Mouse (Mus musculus): ENCODE results near the gene Skil. TPM values are rescaled to one million over a fixed set of nuclear protein-coding genes. Genes with fewer than 3 reads are reported as not detected.

The Skil gene
- polyA plus RNA-seq, 1 experiment from 2014 or later: 49.6 TPM

DNA sequence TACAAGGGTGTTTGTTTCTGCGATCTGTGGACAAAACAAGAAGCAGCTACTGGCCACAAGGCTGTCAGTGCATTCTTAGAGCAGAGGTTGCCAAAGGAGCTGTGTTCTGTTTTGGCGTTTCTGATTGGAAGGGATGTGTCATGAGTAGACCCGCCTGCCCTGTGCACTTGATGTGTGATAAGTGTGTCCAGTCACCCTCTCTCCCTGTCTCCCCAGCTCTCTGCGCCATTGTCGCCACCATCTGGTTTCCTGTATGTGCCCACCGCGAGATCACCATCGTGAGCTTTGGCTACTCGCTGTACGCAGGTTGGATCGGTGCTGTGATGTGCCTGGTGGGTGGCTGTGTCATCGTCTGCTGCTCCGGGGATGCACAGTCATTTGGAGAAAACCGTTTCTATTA, 68.0 kb downstream of the Skil start:
- Histone ChIP-seq H3K4me3 (no peak overlapping the region), H3K4me2 (replicated peaks) (no peak overlapping the region), H3K27ac (replicated peaks) (no peak overlapping the region), H3K9ac (replicated peaks) (no peak overlapping the region), H3K9me3 (no peaks in the 10 kb centered on the region), H3K36me3 (no peaks in the 10 kb centered on the region), H3K4me1 (peaks cover 16% of the 10 kb centered on the region), H3K27me3 (no peaks in the 10 kb centered on the region)
- no peak for ATAC-seq (ENCODE audit: low FRiP score, low read depth)
- WGBS: 93% methylated on average over 14 of the region's 14 CpGs

DNA sequence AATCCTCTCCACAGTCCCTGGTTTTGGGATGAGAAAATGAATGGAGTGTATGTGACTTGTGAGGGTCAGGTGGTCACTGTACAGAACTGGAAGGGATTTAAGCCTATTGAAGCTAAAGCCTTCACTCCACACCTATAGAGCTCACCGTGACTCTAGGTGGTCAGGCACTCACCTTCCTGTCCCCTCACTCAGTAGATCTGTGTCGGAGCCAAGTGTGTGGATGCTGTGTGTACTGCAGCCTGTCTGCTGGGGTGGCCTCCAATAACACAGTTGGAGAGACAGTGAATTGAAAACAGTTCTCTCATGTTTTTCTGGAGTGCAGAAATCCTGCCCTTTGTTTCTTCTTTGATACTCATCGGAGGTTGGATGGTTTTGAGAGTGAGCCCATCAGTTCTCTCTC, 70.9 kb downstream of the Skil start:
- 60% methylated on average over 3 of the region's 3 CpGs for WGBS
- Histone ChIP-seq H3K9me3 (no peaks in the 10 kb centered on the region), H3K4me1 (peaks cover 16% of the 10 kb centered on the region), H3K27me3 (no peaks in the 10 kb centered on the region), H3K27ac (replicated peaks) (no peak overlapping the region), H3K9ac (replicated peaks) (no peak overlapping the region), H3K4me3 (no peak overlapping the region), H3K36me3 (no peaks in the 10 kb centered on the region), H3K4me2 (replicated peaks) (no peak overlapping the region)
- peak; percentile 28; the same call in 1 of the 2 replicates for ATAC-seq (ENCODE audit: low FRiP score, low read depth)

DNA sequence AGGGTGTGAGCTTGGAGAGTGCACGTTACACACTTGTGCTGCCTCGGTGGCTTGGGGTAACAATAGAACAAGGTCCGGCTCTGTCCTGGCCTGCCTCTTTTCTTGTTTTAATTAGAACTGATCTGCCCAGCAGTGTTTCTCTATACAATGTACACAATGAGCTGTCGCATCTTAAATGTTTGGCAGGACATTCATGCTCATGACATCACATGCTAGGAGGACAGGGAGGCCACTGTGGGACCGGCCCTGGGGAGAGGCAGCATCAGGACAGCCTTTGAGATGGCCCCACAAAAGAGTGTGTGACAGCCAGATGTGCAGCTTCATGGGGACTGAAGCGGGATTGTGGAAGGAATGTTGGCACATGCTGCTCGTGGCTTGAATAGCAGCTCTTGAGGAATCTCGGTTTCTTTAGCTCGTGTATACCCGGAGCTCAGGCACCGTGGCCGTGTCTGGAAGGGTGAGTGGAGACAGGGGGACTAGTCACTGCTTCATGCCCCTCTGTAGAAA, 71.6 kb downstream of the Skil start:
- Histone ChIP-seq H3K4me2 (replicated peaks) (no peak overlapping the region), H3K27me3 (no peaks in the 10 kb centered on the region), H3K36me3 (no peaks in the 10 kb centered on the region), H3K27ac (replicated peaks) (no peak overlapping the region), H3K4me1 (peaks cover 13% of the 10 kb centered on the region), H3K9ac (replicated peaks) (no peak overlapping the region), H3K9me3 (no peaks in the 10 kb centered on the region), H3K4me3 (no peak overlapping the region)
- peak; percentile 61 for ATAC-seq (ENCODE audit: low FRiP score, low read depth)
- 37% methylated on average over 12 of the region's 12 CpGs for WGBS

Other genes starting within 250 kb of the Skil start
- gene Gpr160, start 239.1 kb upstream of the Skil start, polyA plus RNA-seq (2016; fragmentation: Nextera tagmentation; extraction: Ambion mirVana): 2.6 and 2.8 TPM in 2 replicates
- 5.8 and 6.2 TPM in 2 replicates for gene Phc3, start 125.6 kb upstream of the Skil start, polyA plus RNA-seq (2016; fragmentation: Nextera tagmentation; extraction: Ambion mirVana)
- gene Prkci, start 99.3 kb upstream of the Skil start, polyA plus RNA-seq (2016; fragmentation: Nextera tagmentation; extraction: Ambion mirVana): 33.1 and 39.2 TPM in 2 replicates
- 26.3 and 27.5 TPM in 2 replicates for gene Cldn11, start 54.9 kb downstream of the Skil start, polyA plus RNA-seq (2016; fragmentation: Nextera tagmentation; extraction: Ambion mirVana)
- 1.2 and 1.8 TPM in 2 replicates for gene Slc7a14, start 215.3 kb downstream of the Skil start, polyA plus RNA-seq (2016; fragmentation: Nextera tagmentation; extraction: Ambion mirVana)

Measured in midbrain, embryonic 12.5 days (tissue).